Mouse (Mus musculus) heart, adult 2 months (tissue): ENCODE results near the gene Gm3002. TPM values are rescaled to one million over a fixed set of nuclear protein-coding genes. Genes with fewer than 3 reads are reported as not detected.
"Not testable (repeated sequence)": the region's sequence is repeated elsewhere in the genome, so short reads cannot be mapped to it uniquely, and the experiment has no call there.

Experiments used
- DNase-seq, 2 experiments: peaks; one replicate each; pipeline ENCODE4 v3.0.0; 2021
- H3K27ac ChIP-seq: fragments of 200-600 bp; 2 replicates; pipeline ENCODE4 v1.8.1; 2022
- H3K27me3 ChIP-seq: fragments of 200-500 bp; 2 replicates; pipeline ENCODE4 v1.6.1; 2012; ENCODE audit warnings: mild to moderate bottlenecking, low read length, inconsistent platforms, mixed read lengths; ENCODE audit not compliant: control insufficient read depth, insufficient read depth
- H3K36me3 ChIP-seq: fragments of 200-500 bp; 2 replicates; pipeline ENCODE4 v1.6.1; 2012; ENCODE audit warnings: low read length, inconsistent platforms; ENCODE audit not compliant: control insufficient read depth, insufficient read depth
- H3K4me1 ChIP-seq: fragments of 200-500 bp; 2 replicates; pipeline ENCODE4 v1.6.1; 2011; ENCODE audit warnings: low read length; ENCODE audit not compliant: control insufficient read depth, insufficient read depth
- H3K4me3 ChIP-seq: fragments of 200-600 bp; 2 replicates; pipeline ENCODE4 v1.8.1; 2022
- H3K79me2 ChIP-seq: fragments of 200-500 bp; replicated peaks from 2 replicates; pipeline ENCODE4 v1.6.1; 2012; ENCODE audit warnings: mild to moderate bottlenecking, inconsistent platforms, low read length, moderate library complexity, mixed read lengths; ENCODE audit not compliant: control insufficient read depth, insufficient read depth
- H3K9ac ChIP-seq: fragments of 200-500 bp; 2 replicates; pipeline ENCODE4 v1.6.1; 2012; ENCODE audit warnings: low read depth, mild to moderate bottlenecking, control low read depth, inconsistent platforms, low read length, mixed read lengths
- WGBS: fragments of 180-500 bp; shearing (Covaris S2); methylation state at CpG from one replicate; pipeline ENCODE4 v1.1.7; 2018; 5-methylcytosine and 5-hydroxymethylcytosine counted together
- intact Hi-C: fragments of 180-260 bp; cut with DNase I; formaldehyde crosslinking; loops from one replicate; pipeline ENCODE4 v1.15.1; 2025
- long read RNA-seq: library from polyadenylated mRNA; stranded (forward); transcript quantifications from one replicate; pipeline ENCODE4 v2.0.0, GENCODE M21; 2021
- polyA plus RNA-seq: library from polyadenylated mRNA; depleted of rRNA; stranded (reverse); fragments of >200 nt; gene quantifications from 2 replicates; pipeline ENCODE4 v1.2.3, GENCODE M21; 2012; rRNA removed
- total RNA-seq, 2 experiments: library from RNA; stranded (reverse); gene quantifications; 2 replicates each; pipeline ENCODE4 v1.2.3; 2021

The Gm3002 gene
- under 1 TPM in 1 of 2 experiments, not detected in 1; 0.30 TPM for total RNA-seq
- polyA plus RNA-seq = 0.90 TPM in 1 of 2 replicates, not detected in the other
- long read RNA-seq = 0 reads

DNA sequence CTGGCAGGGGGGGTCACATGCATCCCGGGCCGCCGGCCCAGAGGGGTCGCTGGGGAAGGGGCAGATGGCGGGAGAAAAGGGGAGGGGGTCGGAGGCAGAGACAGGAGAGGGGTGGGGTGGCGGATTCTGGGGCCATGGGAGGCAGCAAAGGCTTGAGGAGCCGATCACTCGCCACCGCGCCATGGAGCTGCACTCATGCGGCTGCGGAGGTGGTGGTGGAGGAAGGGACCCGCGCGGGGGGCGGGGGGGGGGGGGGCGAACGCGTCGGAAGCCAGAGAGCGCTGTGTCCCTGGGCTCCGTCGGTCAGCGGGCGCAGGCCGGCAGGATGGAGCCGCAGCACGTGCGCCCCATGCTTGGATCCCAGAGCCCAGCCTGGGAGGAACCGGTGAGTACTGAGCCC is at the start of gene Gm3002:
Gene Gm3002, plus strand, starts transcription at position 301 of the 400 bp plus-strand sequence.
- H3K27me3 ChIP-seq, DNase-seq, H3K27ac ChIP-seq, H3K36me3 ChIP-seq, intact Hi-C loops, H3K79me2 ChIP-seq, H3K4me1 ChIP-seq, H3K9ac ChIP-seq, H3K4me3 ChIP-seq: not testable (repeated sequence)
- no CpG with 5 or more reads among the region's 31 CpGs for WGBS

GRCm38 (mm10) chr14:3845945-3846344 is 36.1 kb downstream of the Gm3002 start, which contains the start of gene Gm3033:
Gene Gm3033, plus strand, starts transcription at chr14:3846245.
- H3K27ac ChIP-seq, H3K36me3 ChIP-seq, H3K9ac ChIP-seq, H3K79me2 ChIP-seq, H3K4me3 ChIP-seq, H3K27me3 ChIP-seq, DNase-seq, H3K4me1 ChIP-seq, intact Hi-C loops: not testable (repeated sequence)
- no CpG with 5 or more reads among the region's 2 CpGs for WGBS

- H3K79me2 ChIP-seq, H3K27ac ChIP-seq, intact Hi-C loops, H3K36me3 ChIP-seq, DNase-seq, H3K4me3 ChIP-seq, H3K9ac ChIP-seq, H3K27me3 ChIP-seq, H3K4me1 ChIP-seq: not testable (repeated sequence)
- WGBS = no CpG with 5 or more reads among the region's 1 CpGs
These were observed 74.0 kb downstream of the Gm3002 start, which contains the start of gene Gm2916 for GRCm38 (mm10) chr14:3883872-3884271. Gene Gm2916, plus strand, starts transcription at chr14:3884172.

- H3K79me2 ChIP-seq, H3K27me3 ChIP-seq, intact Hi-C loops, DNase-seq, H3K27ac ChIP-seq, H3K4me3 ChIP-seq, H3K9ac ChIP-seq, H3K36me3 ChIP-seq, H3K4me1 ChIP-seq: not testable (repeated sequence)
- WGBS = 13% methylated on average over 1 of the region's 2 CpGs
These were observed 121.6 kb downstream of the Gm3002 start, which contains the start of gene Gm3029 for GRCm38 (mm10) chr14:3931456-3931855. Gene Gm3029, plus strand, starts transcription at chr14:3931756.

GRCm38 (mm10) chr14:3963247-3963646 is 153.4 kb downstream of the Gm3002 start, which contains the start of gene Gm3095:
Gene Gm3095, plus strand, starts transcription at chr14:3963547.
- H3K4me3 ChIP-seq, H3K36me3 ChIP-seq, DNase-seq, H3K79me2 ChIP-seq, intact Hi-C loops, H3K27me3 ChIP-seq, H3K4me1 ChIP-seq, H3K9ac ChIP-seq, H3K27ac ChIP-seq: not testable (repeated sequence)
- no CpG with 5 or more reads among the region's 2 CpGs for WGBS

- H3K9ac ChIP-seq, H3K27me3 ChIP-seq, H3K79me2 ChIP-seq, H3K27ac ChIP-seq, H3K36me3 ChIP-seq, H3K4me3 ChIP-seq, DNase-seq, H3K4me1 ChIP-seq, intact Hi-C loops: not testable (repeated sequence)
- 57% methylated on average over 1 of the region's 3 CpGs for WGBS
These were observed 188.2 kb downstream of the Gm3002 start, which contains the start of gene Gm3099 for GRCm38 (mm10) chr14:3998094-3998493. Gene Gm3099, plus strand, starts transcription at chr14:3998394.

Other genes starting within 250 kb of the Gm3002 start
- not detected for gene Gm3012, start 175.6 kb upstream of the Gm3002 start, total RNA-seq
- gene Gm3012, start 175.6 kb upstream of the Gm3002 start, polyA plus RNA-seq = not detected in 2 replicates
- gene Gm3020, start 158.0 kb upstream of the Gm3002 start, total RNA-seq = under 1 TPM in 1 of 2 experiments, not detected in 1; 0.25 TPM
- gene Gm3020, start 158.0 kb upstream of the Gm3002 start, polyA plus RNA-seq = 0.09 and 0.16 TPM in 2 replicates
- not detected for gene Gm3043, start 121.3 kb upstream of the Gm3002 start, total RNA-seq
- not detected in 2 replicates for gene Gm3043, start 121.3 kb upstream of the Gm3002 start, polyA plus RNA-seq
- not detected for gene Gm3033, start 36.2 kb downstream of the Gm3002 start, total RNA-seq
- 0.08 and 0.23 TPM in 2 replicates for gene Gm3033, start 36.2 kb downstream of the Gm3002 start, polyA plus RNA-seq
- not detected for gene Gm2916, start 74.1 kb downstream of the Gm3002 start, total RNA-seq
- gene Gm2916, start 74.1 kb downstream of the Gm3002 start, polyA plus RNA-seq = not detected in 2 replicates
- not detected for gene Gm3029, start 121.7 kb downstream of the Gm3002 start, total RNA-seq
- gene Gm3029, start 121.7 kb downstream of the Gm3002 start, polyA plus RNA-seq = not detected in 2 replicates
- not detected for gene Gm3095, start 153.5 kb downstream of the Gm3002 start, total RNA-seq
- 0.25 and 0.26 TPM in 2 replicates for gene Gm3095, start 153.5 kb downstream of the Gm3002 start, polyA plus RNA-seq
- gene Gm3099, start 188.3 kb downstream of the Gm3002 start, total RNA-seq = not detected
- gene Gm3099, start 188.3 kb downstream of the Gm3002 start, polyA plus RNA-seq = not detected in 2 replicates
- gene Gm5796, start 213.9 kb downstream of the Gm3002 start, total RNA-seq = under 1 TPM in 1 of 2 experiments, not detected in 1; 0.57 TPM
- 0.14 TPM in 1 of 2 replicates, not detected in the other for gene Gm5796, start 213.9 kb downstream of the Gm3002 start, polyA plus RNA-seq